Mouse (Mus musculus) liver, embryonic 13.5 days (tissue): ENCODE measurements around the gene Srebf2. TPM values are rescaled to one million over a fixed set of nuclear protein-coding genes. Genes with fewer than 3 reads are reported as not detected.

ENCODE experiments used
- ATAC-seq: fragments of 200-750 bp; cut with Nextera tagmentation; 2 replicates; pipeline ENCODE4 v1.8.0; 2017; ENCODE audit warnings: low read depth, mild to moderate bottlenecking, moderate number of reproducible peaks, moderate library complexity
- DNase-seq: peaks from one replicate; pipeline ENCODE4 v3.0.0; 2022
- H3K27ac ChIP-seq: fragments of 300-500 bp; sonication (generic); 2 replicates; pipeline ENCODE4 v1.5.1; 2015; ENCODE audit warnings: moderate library complexity, mild to moderate bottlenecking, inconsistent platforms
- H3K27me3 ChIP-seq: fragments of 300-500 bp; sonication (generic); 2 replicates; pipeline ENCODE4 v1.6.1; 2015; ENCODE audit warnings: mild to moderate bottlenecking, inconsistent platforms
- H3K36me3 ChIP-seq: fragments of 300-500 bp; sonication (generic); 2 replicates; pipeline ENCODE4 v1.6.1; 2015; ENCODE audit warnings: mild to moderate bottlenecking, inconsistent platforms
- H3K4me1 ChIP-seq: fragments of 300-500 bp; sonication (generic); replicated peaks from 2 replicates; pipeline ENCODE4 v1.6.1; 2015; ENCODE audit warnings: inconsistent platforms
- H3K4me2 ChIP-seq: fragments of 300-500 bp; sonication (generic); 2 replicates; pipeline ENCODE4 v1.6.1; 2015; ENCODE audit warnings: inconsistent platforms, mild to moderate bottlenecking, moderate library complexity
- H3K4me3 ChIP-seq: fragments of 300-500 bp; sonication (generic); replicated peaks from 2 replicates; pipeline ENCODE4 v1.5.1; 2015; ENCODE audit warnings: mild to moderate bottlenecking, inconsistent platforms
- H3K9ac ChIP-seq: fragments of 300-500 bp; sonication (generic); 2 replicates; pipeline ENCODE4 v1.6.1; 2015; ENCODE audit warnings: mild to moderate bottlenecking, inconsistent platforms
- H3K9me3 ChIP-seq: fragments of 300-500 bp; sonication (generic); replicated peaks from 2 replicates; pipeline ENCODE4 v1.6.1; 2016; ENCODE audit warnings: inconsistent platforms
- WGBS: fragments of 180-500 bp; shearing (Covaris S2); methylation state at CpG from one replicate; pipeline ENCODE4 v1.1.7; 2015; ENCODE audit not compliant: insufficient replicate concordance; 5-methylcytosine and 5-hydroxymethylcytosine counted together
- polyA plus RNA-seq: library from polyadenylated mRNA; unstranded; fragments of >200 nt; fragmentation: Nextera tagmentation; extraction: Ambion mirVana; gene quantifications from 2 replicates; pipeline ENCODE4 v1.2.1, GENCODE M21; 2015

The Srebf2 gene
- polyA plus RNA-seq, 1 experiment from 2014 or later, result 64.2 TPM

GRCm38 (mm10) chr15:82218778-82219666 lies 72.0 kb downstream of the Srebf2 start:
- Histone ChIP-seq H3K27ac (no peak overlapping the region), H3K27me3 (peaks cover 91% of the 10 kb centered on the region), H3K36me3 (no peaks in the 10 kb centered on the region), H3K4me3 (no peak overlapping the region), H3K4me2 (no peak overlapping the region), H3K9ac (no peak overlapping the region), H3K9me3 (no peaks in the 10 kb centered on the region), H3K4me1 (peaks cover 14% of the 10 kb centered on the region)
- WGBS, result 39% methylated on average over 26 of the region's 26 CpGs
- ATAC-seq (no peak), DNase-seq (no peak)

- DNase-seq, result no peak
- Histone ChIP-seq H3K9me3 (no peaks in the 10 kb centered on the region), H3K4me3 (no peak overlapping the region), H3K4me2 (no peak overlapping the region), H3K27ac (no peak overlapping the region), H3K9ac (no peak overlapping the region), H3K4me1 (peaks cover 25% of the 10 kb centered on the region), H3K27me3 (peaks cover 91% of the 10 kb centered on the region), H3K36me3 (no peaks in the 10 kb centered on the region)
- ATAC-seq, result no peak
- WGBS, result 65% methylated on average over 11 of the region's 12 CpGs
These were observed 73.2 kb downstream of the Srebf2 start for GRCm38 (mm10) chr15:82220003-82220675.

GRCm38 (mm10) chr15:82221104-82221860 lies 74.3 kb downstream of the Srebf2 start:
- Histone ChIP-seq H3K27me3 (peaks cover 91% of the 10 kb centered on the region), H3K4me2 (no peak overlapping the region), H3K9me3 (no peaks in the 10 kb centered on the region), H3K4me1 (peaks cover 36% of the 10 kb centered on the region), H3K27ac (no peak overlapping the region), H3K9ac (no peak overlapping the region), H3K4me3 (no peak overlapping the region), H3K36me3 (no peaks in the 10 kb centered on the region)
- ATAC-seq (no peak), DNase-seq (no peak)
- 66% methylated on average over 14 of the region's 14 CpGs for WGBS

- WGBS, result 24% methylated on average over 7 of the region's 7 CpGs
- 0 out of 2 replicates have a peak overlapping the region, but pooled peaks have one; percentile 65 for H3K9ac ChIP-seq
- H3K9me3 ChIP-seq, result no peaks in the 10 kb centered on the region
- no peak overlapping the region for H3K27ac ChIP-seq
- ATAC-seq (no peak), DNase-seq (no peak)
- peaks cover 75% of the 10 kb centered on the region for H3K27me3 ChIP-seq
- peaks cover 44% of the 10 kb centered on the region for H3K4me1 ChIP-seq
- H3K4me3 ChIP-seq, result peak overlapping the region; percentile 54; the same call in 1 of the 2 replicates
- peak overlapping the region; percentile 77 for H3K4me2 ChIP-seq
- H3K36me3 ChIP-seq, result no peaks in the 10 kb centered on the region
These were observed 76.3 kb downstream of the Srebf2 start for GRCm38 (mm10) chr15:82223251-82223650.

- H3K4me1 ChIP-seq, result peaks cover 48% of the 10 kb centered on the region
- peak within 1 kb of the TSS; percentile 61; the same call in 1 of the 2 replicates for H3K27ac ChIP-seq
- H3K4me3 ChIP-seq, result peak within 1 kb of the TSS; percentile 54
- peak within 1 kb of the TSS; percentile 77 for H3K4me2 ChIP-seq
- peak; percentile 38 for DNase-seq
- peak within 1 kb of the TSS; percentile 65 for H3K9ac ChIP-seq
- WGBS, result 3% methylated on average over 42 of the region's 44 CpGs
- peaks cover 69% of the 10 kb centered on the region for H3K27me3 ChIP-seq
- no peaks in the 10 kb centered on the region for H3K36me3 ChIP-seq
- ATAC-seq, result peak; percentile 83
- no peaks in the 10 kb centered on the region for H3K9me3 ChIP-seq
These were observed 76.9 kb downstream of the Srebf2 start, which contains the start of gene Tnfrsf13c for GRCm38 (mm10) chr15:82223657-82224601. Gene Tnfrsf13c, minus strand, starts transcription at chr15:82224369.

- no peaks in the 10 kb centered on the region for H3K36me3 ChIP-seq
- peak overlapping the region; percentile 54 for H3K4me3 ChIP-seq
- no peaks in the 10 kb centered on the region for H3K9me3 ChIP-seq
- peak overlapping the region; percentile 65 for H3K9ac ChIP-seq
- H3K27me3 ChIP-seq, result peaks cover 61% of the 10 kb centered on the region
- 27% methylated on average over 7 of the region's 7 CpGs for whole genome bisulfite sequencing
- H3K4me1 ChIP-seq, result peaks cover 53% of the 10 kb centered on the region
- ATAC-seq, result peak; percentile 80
- H3K4me2 ChIP-seq, result peak overlapping the region; percentile 77
- peak; percentile 24 for DNase-seq
- H3K27ac ChIP-seq, result peak overlapping the region; percentile 61; the same call in 1 of the 2 replicates
These were observed 77.7 kb downstream of the Srebf2 start for GRCm38 (mm10) chr15:82224602-82225215.

GRCm38 (mm10) chr15:82225769-82226168 lies 78.8 kb downstream of the Srebf2 start:
- Histone ChIP-seq H3K4me1 (peaks cover 64% of the 10 kb centered on the region), H3K27ac (no peak overlapping the region; the same call in 1 of the 2 replicates), H3K9ac (no peak overlapping the region), H3K4me3 (no peak overlapping the region), H3K36me3 (no peaks in the 10 kb centered on the region), H3K9me3 (no peaks in the 10 kb centered on the region), H3K4me2 (no peak overlapping the region), H3K27me3 (peaks cover 56% of the 10 kb centered on the region)
- DNase-seq (no peak), ATAC-seq (no peak)
- 65% methylated on average over 5 of the region's 5 CpGs for WGBS

GRCm38 (mm10) chr15:82229542-82230045 lies 82.6 kb downstream of the Srebf2 start:
- Histone ChIP-seq H3K9me3 (no peaks in the 10 kb centered on the region), H3K4me3 (peak overlapping the region; percentile 24), H3K36me3 (peaks cover 11% of the 10 kb centered on the region), H3K27me3 (peaks cover 19% of the 10 kb centered on the region), H3K27ac (peak overlapping the region; percentile 93), H3K4me2 (peak overlapping the region; percentile 65), H3K9ac (peak overlapping the region; percentile 67), H3K4me1 (peaks cover 60% of the 10 kb centered on the region)
- DNase-seq (peak; percentile 74), ATAC-seq (peak; percentile 98)
- WGBS, result 40% methylated on average over 11 of the region's 11 CpGs

- Histone ChIP-seq H3K4me2 (peak overlapping the region; percentile 65), H3K9me3 (no peaks in the 10 kb centered on the region), H3K36me3 (peaks cover 11% of the 10 kb centered on the region), H3K27me3 (peaks cover 14% of the 10 kb centered on the region), H3K4me3 (peak overlapping the region; percentile 24), H3K4me1 (peaks cover 54% of the 10 kb centered on the region), H3K9ac (peak overlapping the region; percentile 75), H3K27ac (peak overlapping the region; percentile 93)
- DNase-seq (no peak), ATAC-seq (peak; percentile 68)
- 47% methylated on average over 6 of the region's 6 CpGs for WGBS
These were observed 83.2 kb downstream of the Srebf2 start for GRCm38 (mm10) chr15:82230098-82230611.
